Mouse (Mus musculus): ENCODE measurements at regions not wholly inside any gene's neighbourhood (a gene's known extent, or its start where the extent isn't known, plus 50 kb on each side); places are given as distances from the start of the nearest gene placed in this dataset.

- no peak for DNase-seq
Observed at GRCm38 (mm10) chr9:24943830-24944229, 145.4 kb upstream of the Gm10181 start.

GRCm38 (mm10) chr9:24952516-24952915 is 136.7 kb upstream of the Gm10181 start:
- no peak for DNase-seq

DNA sequence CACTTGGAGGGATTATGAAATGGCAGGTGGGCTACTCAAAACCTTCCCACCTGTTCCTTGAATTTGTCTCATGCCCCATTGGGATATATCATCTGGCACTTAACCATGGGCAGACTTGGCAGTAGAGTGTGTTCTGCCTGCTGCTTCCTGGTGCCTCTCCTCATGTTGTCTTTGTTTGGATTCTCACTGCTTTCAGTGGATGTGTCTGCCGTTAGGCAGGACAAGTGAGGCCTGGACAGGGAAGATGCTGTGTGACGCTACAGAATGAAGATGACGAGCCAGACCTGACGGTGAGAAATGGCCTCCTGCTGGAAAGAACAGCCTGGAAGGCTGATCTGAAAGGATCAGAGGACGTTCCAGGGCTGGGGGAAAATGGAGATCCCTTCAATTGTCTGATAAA is 133.6 kb upstream of the Gm10181 start:
- no peak for DNase-seq

GRCm38 (mm10) chr9:24956566-24956965 is 132.7 kb upstream of the Gm10181 start:
- no peak for DNase-seq

DNA sequence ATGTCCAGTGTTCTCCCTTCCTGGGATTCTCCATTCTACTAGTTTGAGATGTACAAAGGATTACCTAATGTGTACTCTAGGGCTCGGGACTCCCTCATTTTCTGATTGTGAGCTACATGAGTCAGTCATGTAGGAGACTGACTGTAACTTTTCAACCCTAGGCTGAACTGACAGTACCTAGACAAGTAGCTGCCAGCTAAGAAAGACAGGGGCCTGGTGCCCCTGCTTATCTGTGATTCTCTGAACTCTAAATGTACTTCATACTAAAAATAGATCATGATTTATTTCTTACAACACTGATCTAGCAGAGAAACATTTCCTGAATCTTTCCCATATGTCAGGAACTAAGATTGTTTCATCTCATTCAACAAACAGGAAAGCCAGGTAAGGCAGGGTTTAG is 125.9 kb upstream of the Gm10181 start:
- DNase-seq, result no peak

GRCm38 (mm10) chr9:24967571-24967970 is 121.7 kb upstream of the Gm10181 start:
- peak; percentile 55 for DNase-seq

DNA sequence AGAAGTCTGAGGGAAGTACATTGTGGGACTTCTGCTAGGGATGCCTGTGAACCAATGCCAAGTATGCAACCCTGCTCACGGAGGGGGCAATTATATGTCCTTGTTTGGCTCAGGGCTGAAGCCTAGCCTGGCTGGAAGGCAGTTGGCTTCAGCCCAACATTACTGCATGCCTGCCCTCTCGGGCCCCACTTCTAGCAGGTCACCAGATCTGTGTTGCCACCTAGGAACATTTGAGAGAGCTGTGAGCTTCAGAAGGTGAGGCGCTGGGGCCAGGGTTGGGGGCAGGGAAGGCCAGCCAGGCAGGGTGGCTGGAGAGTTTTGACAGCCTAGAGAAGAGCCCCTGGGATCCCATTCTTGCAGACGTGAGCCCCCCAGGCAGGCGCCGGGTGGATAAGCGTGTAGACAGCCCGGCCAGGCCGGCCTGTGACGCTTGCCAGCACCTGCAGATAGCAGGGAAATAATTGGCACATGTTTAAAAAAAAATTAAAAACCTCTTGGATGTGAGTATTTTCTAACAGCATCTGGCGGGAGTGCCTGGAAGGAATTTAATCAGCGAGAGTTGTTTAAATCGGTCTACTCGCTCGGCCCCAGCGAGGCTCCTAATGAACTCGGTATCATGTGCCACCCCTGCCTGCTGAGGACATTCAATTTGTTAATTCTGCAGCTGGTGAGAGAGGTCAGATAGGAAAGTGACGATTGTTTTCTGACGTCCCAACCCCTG is 115.0 kb upstream of the Gm10181 start:
- DNase-seq, result peak; percentile 79

DNA sequence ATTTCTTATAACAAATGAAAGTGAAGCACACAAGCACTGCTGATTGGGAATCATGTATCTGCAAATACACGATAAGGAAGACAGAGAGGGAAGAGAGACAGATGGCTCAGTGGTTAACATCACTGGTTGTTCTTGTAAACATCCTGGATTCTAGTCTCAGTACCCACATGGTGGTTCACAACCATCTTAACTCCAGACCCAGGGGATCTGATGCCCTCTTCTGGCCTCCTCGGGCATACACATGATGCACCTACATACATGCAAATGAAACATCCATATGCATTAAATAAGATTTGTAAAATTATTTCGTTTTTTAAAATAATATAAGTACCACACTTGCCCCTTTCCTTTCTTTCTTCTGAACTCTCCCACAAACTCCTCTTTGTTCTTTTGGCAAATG is 106.4 kb upstream of the Gm10181 start:
- DNase-seq, result no peak

GRCm38 (mm10) chr9:24994491-24994890 is 94.7 kb upstream of the Gm10181 start:
- no peak for DNase-seq

- DNase-seq, result no peak
Observed at GRCm38 (mm10) chr9:25021095-25021691, 68.0 kb upstream of the Gm10181 start.

DNA sequence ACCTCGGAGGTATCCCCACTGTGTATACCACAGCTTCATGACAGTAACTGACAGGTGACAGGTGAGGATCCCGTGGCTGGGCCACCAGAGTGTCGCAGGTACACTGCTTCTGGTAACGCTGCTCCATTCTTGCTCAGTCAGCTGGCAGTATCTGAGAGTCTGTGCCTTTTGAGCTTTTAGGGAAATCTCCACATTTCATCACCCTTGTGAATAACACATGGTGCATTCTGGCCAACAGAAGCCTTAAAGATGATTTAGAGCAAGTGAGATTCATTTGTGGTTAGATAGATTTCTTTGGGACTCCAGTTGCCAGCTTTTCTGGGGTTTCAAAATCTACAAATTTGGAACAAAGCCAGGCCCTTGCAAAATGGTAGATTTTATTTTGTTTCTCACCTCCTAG is 66.8 kb upstream of the Gm10181 start:
- DNase-seq, result no peak

DNA sequence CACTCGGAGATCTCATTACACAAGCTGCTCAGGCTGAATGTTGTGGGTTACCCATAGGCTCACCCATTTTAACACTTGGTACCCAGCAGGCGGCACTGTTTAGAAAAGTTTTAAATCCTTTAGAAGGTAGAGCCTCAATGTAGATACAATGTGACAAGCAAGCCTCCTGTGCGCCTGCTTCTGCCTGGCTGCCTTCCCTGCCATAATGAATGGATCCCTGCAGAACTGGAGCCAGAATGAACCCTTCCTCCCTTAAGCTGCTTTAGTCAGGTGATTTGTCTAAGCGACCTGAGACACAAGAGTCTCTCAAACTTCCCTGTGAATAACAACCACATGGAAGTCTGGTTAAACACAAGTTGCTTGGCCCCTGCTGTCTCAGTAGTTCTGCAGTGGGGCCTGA is 64.7 kb upstream of the Gm10181 start:
- DNase-seq, result no peak

- peak; percentile 74 for DNase-seq
Observed at GRCm38 (mm10) chr9:25027581-25027980, 61.6 kb upstream of the Gm10181 start.

DNA sequence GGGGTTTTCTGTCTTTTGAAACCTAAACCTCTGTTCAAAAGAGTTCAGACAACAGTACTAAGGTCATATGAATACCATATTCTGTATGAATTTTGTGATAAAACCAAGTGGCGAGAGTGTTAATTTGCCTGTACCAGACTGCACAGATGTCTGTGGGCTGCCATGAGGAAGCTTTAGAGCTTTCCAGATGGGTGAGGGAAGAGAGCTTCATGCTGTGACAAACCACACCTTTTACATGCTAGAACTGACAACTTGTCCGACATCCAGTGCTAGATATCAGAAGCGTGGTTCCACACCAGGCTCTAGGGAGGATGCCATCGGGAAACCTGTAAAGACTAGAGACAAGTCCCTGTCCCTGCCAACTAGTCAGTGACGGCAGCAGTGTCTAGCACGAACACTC is 60.9 kb upstream of the Gm10181 start:
- DNase-seq, result no peak

GRCm38 (mm10) chr9:25031466-25031865 is 57.8 kb upstream of the Gm10181 start:
- DNase-seq, result no peak
